Mouse (Mus musculus) liver, embryonic 12.5 days (tissue): ENCODE data around the gene Dnaaf3. TPM values are rescaled to one million over a fixed set of nuclear protein-coding genes. Genes with fewer than 3 reads are reported as not detected.

Source experiments
- ATAC-seq: fragments of 200-750 bp; cut with Nextera tagmentation; 2 replicates; pipeline ENCODE4 v1.8.0; 2017; ENCODE audit warnings: moderate number of reproducible peaks, mild to moderate bottlenecking, moderate library complexity
- H3K27ac ChIP-seq: fragments of 300-500 bp; sonication (generic); 2 replicates; pipeline ENCODE4 v1.5.1; 2016; ENCODE audit warnings: mild to moderate bottlenecking
- H3K27me3 ChIP-seq: fragments of 300-500 bp; sonication (generic); replicated peaks from 2 replicates; pipeline ENCODE4 v1.6.1; 2016; ENCODE audit warnings: mild to moderate bottlenecking, moderate library complexity
- H3K36me3 ChIP-seq: fragments of 300-500 bp; sonication (generic); 2 replicates; pipeline ENCODE4 v1.6.1; 2016; ENCODE audit warnings: mild to moderate bottlenecking, moderate library complexity
- H3K4me1 ChIP-seq: fragments of 300-500 bp; sonication (generic); 2 replicates; pipeline ENCODE4 v1.6.1; 2016
- H3K4me2 ChIP-seq: fragments of 300-500 bp; sonication (generic); 2 replicates; pipeline ENCODE4 v1.6.1; 2016; ENCODE audit warnings: mild to moderate bottlenecking, moderate library complexity
- H3K4me3 ChIP-seq: fragments of 300-500 bp; sonication (generic); 2 replicates; pipeline ENCODE4 v1.5.1; 2016; ENCODE audit warnings: mild to moderate bottlenecking, moderate library complexity
- H3K9ac ChIP-seq: fragments of 300-500 bp; sonication (generic); 2 replicates; pipeline ENCODE4 v1.6.1; 2016; ENCODE audit warnings: mild to moderate bottlenecking, moderate library complexity
- H3K9me3 ChIP-seq: fragments of 300-500 bp; sonication (generic); replicated peaks from 2 replicates; pipeline ENCODE4 v1.6.1; 2016; ENCODE audit warnings: mild to moderate bottlenecking, moderate library complexity
- WGBS: fragments of 180-500 bp; shearing (Covaris S2); methylation state at CpG from one replicate; pipeline ENCODE4 v1.1.7; 2016; ENCODE audit not compliant: insufficient replicate concordance; 5-methylcytosine and 5-hydroxymethylcytosine counted together
- microRNA-seq: library from miRNA; unstranded; fragments of <30 nt; microRNA quantifications from one replicate; pipeline ENCODE4, GENCODE M21; 2017
- polyA plus RNA-seq: library from polyadenylated mRNA; unstranded; fragments of >200 nt; fragmentation: Nextera tagmentation; extraction: Ambion mirVana; gene quantifications from 2 replicates; pipeline ENCODE4 v1.2.1, GENCODE M21; 2016

Dnaaf3 gene
- polyA plus RNA-seq, 1 experiment from 2014 or later = 0.24 TPM

DNA sequence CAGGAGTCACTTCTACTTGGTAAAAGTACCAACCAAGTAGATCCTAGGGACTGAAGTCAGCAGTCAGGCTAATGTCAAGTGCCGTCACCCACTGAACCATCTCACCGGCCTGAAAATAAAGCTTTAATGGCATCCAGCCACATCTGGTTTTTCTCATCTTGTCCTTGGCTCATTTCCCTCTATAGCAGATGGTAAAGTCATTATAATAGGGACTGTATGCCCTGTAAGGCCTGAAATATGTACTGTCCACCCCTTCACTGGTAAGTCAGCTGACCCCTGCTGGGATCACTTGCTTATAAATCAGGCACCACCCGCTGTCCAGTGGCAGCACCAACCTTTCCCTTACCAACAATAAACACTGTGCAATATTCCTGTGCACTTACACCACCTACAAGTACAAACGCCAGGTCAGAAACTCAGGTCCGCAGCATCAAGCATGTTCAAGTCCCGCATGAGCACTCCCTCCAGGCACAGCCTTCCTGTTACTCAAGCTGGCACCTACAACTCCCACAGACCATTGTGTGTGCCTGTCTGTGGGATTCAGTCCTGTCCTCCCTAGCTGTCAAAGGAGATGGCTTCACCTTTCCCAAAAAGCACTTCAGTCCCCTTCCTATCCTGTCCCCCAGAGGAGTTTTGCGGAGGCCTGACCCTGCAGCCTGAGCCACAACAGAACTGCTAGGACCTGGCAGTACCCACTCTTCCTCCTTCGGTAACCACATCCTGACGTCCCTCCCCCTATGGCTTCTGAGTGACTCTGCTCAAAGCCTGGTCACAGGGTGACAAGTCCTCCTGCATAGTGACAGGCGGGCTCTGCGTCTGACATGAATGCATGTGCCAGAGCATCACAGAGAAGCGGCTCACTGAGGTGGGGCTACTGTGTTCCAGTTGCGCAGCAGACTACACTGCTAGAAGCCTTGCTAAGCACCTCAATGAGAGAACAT is 39.7 kb downstream of the Dnaaf3 start:
- Histone ChIP-seq H3K9me3 (no peaks in the 10 kb centered on the region), H3K27me3 (no peaks in the 10 kb centered on the region), H3K4me3 (no peak overlapping the region), H3K36me3 (peaks cover 97% of the 10 kb centered on the region), H3K27ac (peak overlapping the region; percentile 8; the same call in 1 of the 2 replicates), H3K4me1 (peaks cover 63% of the 10 kb centered on the region), H3K9ac (no peak overlapping the region), H3K4me2 (no peak overlapping the region)
- ATAC-seq = peak; percentile 26; the same call in 1 of the 2 replicates
- 69% methylated on average over 13 of the region's 13 CpGs for WGBS

DNA sequence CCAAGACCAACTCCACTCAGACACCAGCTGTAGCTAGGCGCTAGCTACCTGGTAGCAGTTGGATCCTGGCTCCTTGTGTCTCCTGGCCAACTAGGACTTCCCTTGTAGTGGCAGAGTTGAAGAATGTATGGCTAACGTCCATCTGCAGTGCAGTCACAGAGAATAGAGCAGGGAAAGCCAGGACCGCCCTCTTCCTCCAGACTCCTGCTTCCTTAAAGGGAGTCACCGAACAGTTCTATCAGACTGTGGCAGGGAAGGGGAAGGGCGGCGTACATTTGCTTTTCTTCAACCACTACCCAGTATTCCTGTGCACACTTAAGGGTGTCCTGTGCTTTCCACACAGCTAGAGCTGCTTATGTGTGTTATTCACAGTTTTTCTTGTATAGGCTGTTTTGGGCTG is 40.9 kb downstream of the Dnaaf3 start:
- Histone ChIP-seq H3K27me3 (no peaks in the 10 kb centered on the region), H3K4me2 (no peak overlapping the region), H3K4me1 (peaks cover 57% of the 10 kb centered on the region), H3K9me3 (no peaks in the 10 kb centered on the region), H3K27ac (0 out of 2 replicates have a peak overlapping the region, but pooled peaks have one; percentile 29), H3K9ac (no peak overlapping the region), H3K36me3 (peaks cover 97% of the 10 kb centered on the region), H3K4me3 (no peak overlapping the region)
- WGBS = 57% methylated on average over 6 of the region's 6 CpGs
- no peak for ATAC-seq

GRCm38 (mm10) chr7:4482281-4482680 is 50.0 kb downstream of the Dnaaf3 start:
- no peak overlapping the region for H3K4me3 ChIP-seq
- H3K36me3 ChIP-seq = peaks cover 69% of the 10 kb centered on the region
- ATAC-seq = no peak
- WGBS = 82% methylated on average over 12 of the region's 12 CpGs
- H3K4me1 ChIP-seq = peaks cover 8% of the 10 kb centered on the region
- peaks cover 28% of the 10 kb centered on the region for H3K27me3 ChIP-seq
- H3K9me3 ChIP-seq = no peaks in the 10 kb centered on the region
- H3K27ac ChIP-seq = no peak overlapping the region
- H3K9ac ChIP-seq = no peak overlapping the region
- no peak overlapping the region for H3K4me2 ChIP-seq

DNA sequence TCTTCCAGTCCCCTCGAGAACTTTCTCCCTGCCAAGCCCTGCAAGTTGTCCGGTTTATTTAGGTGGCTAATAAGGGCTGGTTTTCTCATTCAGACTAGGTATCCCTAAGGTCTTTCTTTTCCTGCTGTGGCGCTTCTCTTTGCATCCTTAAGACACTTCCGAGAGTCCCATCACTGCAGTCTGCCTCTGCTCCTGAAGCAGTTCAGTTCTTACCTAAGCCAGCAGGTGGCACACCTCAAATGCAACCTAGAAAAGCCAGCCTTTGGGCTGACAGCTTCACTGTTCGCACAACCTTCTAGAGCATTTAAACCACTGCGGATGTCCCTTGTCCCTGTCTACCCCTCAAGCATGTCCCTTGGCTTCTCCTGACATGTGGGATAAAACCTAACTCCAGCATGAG is 52.6 kb downstream of the Dnaaf3 start:
- Histone ChIP-seq H3K9ac (no peak overlapping the region), H3K36me3 (peaks cover 43% of the 10 kb centered on the region), H3K27ac (no peak overlapping the region), H3K9me3 (no peaks in the 10 kb centered on the region), H3K27me3 (peaks cover 54% of the 10 kb centered on the region), H3K4me3 (no peak overlapping the region), H3K4me2 (no peak overlapping the region), H3K4me1 (peaks cover 8% of the 10 kb centered on the region)
- ATAC-seq = no peak
- WGBS = 45% methylated on average over 6 of the region's 6 CpGs

GRCm38 (mm10) chr7:4478796-4479291 is 53.4 kb downstream of the Dnaaf3 start:
- Histone ChIP-seq H3K9ac (no peak overlapping the region; the same call in 1 of the 2 replicates), H3K36me3 (peaks cover 34% of the 10 kb centered on the region), H3K27ac (no peak overlapping the region)

GRCm38 (mm10) chr7:4478021-4478795 is 54.0 kb downstream of the Dnaaf3 start:
- Histone ChIP-seq H3K4me1 (peaks cover 13% of the 10 kb centered on the region), H3K27ac (no peak overlapping the region; the same call in 1 of the 2 replicates), H3K27me3 (peaks cover 69% of the 10 kb centered on the region), H3K4me2 (peak overlapping the region; percentile 62), H3K4me3 (peak overlapping the region; percentile 47), H3K9me3 (no peaks in the 10 kb centered on the region), H3K36me3 (peaks cover 28% of the 10 kb centered on the region), H3K9ac (no peak overlapping the region; the same call in none of the 2 replicates)
- ATAC-seq = peak; percentile 74
- 2% methylated on average over 39 of the region's 39 CpGs for WGBS

More at GRCm38 (mm10) chr7:4478796-4479291, 53.4 kb downstream of the Dnaaf3 start:
- WGBS = 10% methylated on average over 16 of the region's 16 CpGs
- ATAC-seq = no peak
- Histone ChIP-seq H3K4me2 (peak overlapping the region; percentile 62), H3K27me3 (peaks cover 63% of the 10 kb centered on the region), H3K4me1 (peaks cover 12% of the 10 kb centered on the region), H3K9me3 (no peaks in the 10 kb centered on the region), H3K4me3 (peak overlapping the region; percentile 47)

- WGBS = 15% methylated on average over 19 of the region's 19 CpGs
- ATAC-seq = no peak
- no peaks in the 10 kb centered on the region for H3K36me3 ChIP-seq
- H3K4me2 ChIP-seq = peak overlapping the region; percentile 27; the same call in 1 of the 2 replicates
- peaks cover 24% of the 10 kb centered on the region for H3K4me1 ChIP-seq
- H3K9me3 ChIP-seq = no peaks in the 10 kb centered on the region
- H3K27ac ChIP-seq = no peak overlapping the region
- H3K4me3 ChIP-seq = no peak overlapping the region
- no peak overlapping the region for H3K9ac ChIP-seq
- peaks cover 100% of the 10 kb centered on the region for H3K27me3 ChIP-seq
Observed at GRCm38 (mm10) chr7:4473940-4474339, 58.3 kb downstream of the Dnaaf3 start.

Small RNA genes lying within 50 kb of the gene (microRNA-seq; reads per million reads assigned to microRNA genes)
- not detected for gene Gm23577

Other genes starting within 250 kb of the Dnaaf3 start
- gene Ncr1, start 194.7 kb downstream of the Dnaaf3 start, polyA plus RNA-seq = not detected in 2 replicates
- 5.0 and 5.5 TPM in 2 replicates for gene Gp6, start 134.7 kb downstream of the Dnaaf3 start, polyA plus RNA-seq
- gene Rdh13, start 86.8 kb downstream of the Dnaaf3 start, polyA plus RNA-seq = 9.8 and 10.4 TPM in 2 replicates
- gene Eps8l1, start 71.8 kb downstream of the Dnaaf3 start, polyA plus RNA-seq = 1.3 and 2.1 TPM in 2 replicates
- gene Ppp1r12c, start 30.8 kb downstream of the Dnaaf3 start, polyA plus RNA-seq = 41.1 and 42.9 TPM in 2 replicates
- 13.7 and 17.9 TPM in 2 replicates for gene Tnnt1, start 16.1 kb downstream of the Dnaaf3 start, polyA plus RNA-seq
- gene Tnni3, start 8.2 kb downstream of the Dnaaf3 start, polyA plus RNA-seq = 1.7 and 1.8 TPM in 2 replicates
- 0.84 and 1.3 TPM in 2 replicates for gene Syt5, start 15.1 kb upstream of the Dnaaf3 start, polyA plus RNA-seq
- not detected in 2 replicates for gene Ptprh, start 71.6 kb upstream of the Dnaaf3 start, polyA plus RNA-seq
- gene Tmem86b, start 99.0 kb upstream of the Dnaaf3 start, polyA plus RNA-seq = 25.7 and 26.1 TPM in 2 replicates
- 12.0 and 12.7 TPM in 2 replicates for gene Ppp6r1, start 126.6 kb upstream of the Dnaaf3 start, polyA plus RNA-seq
- gene Hspbp1, start 152.6 kb upstream of the Dnaaf3 start, polyA plus RNA-seq = 90.8 and 95.6 TPM in 2 replicates
- gene Brsk1, start 158.2 kb upstream of the Dnaaf3 start, polyA plus RNA-seq = 0.19 and 0.29 TPM in 2 replicates
- gene Tmem150b, start 192.8 kb upstream of the Dnaaf3 start, polyA plus RNA-seq = 0.08 and 0.12 TPM in 2 replicates
- gene Kmt5c, start 207.7 kb upstream of the Dnaaf3 start, polyA plus RNA-seq = 79.0 and 79.5 TPM in 2 replicates
- gene Cox6b2, start 220.6 kb upstream of the Dnaaf3 start, polyA plus RNA-seq = 152 and 159 TPM in 2 replicates
- gene Fam71e2, start 238.8 kb upstream of the Dnaaf3 start, polyA plus RNA-seq = not detected in 2 replicates